Mouse (Mus musculus) mature B cell (primary cell): Measurements from ENCODE around the gene Gps2.

Experiments used
- in situ Hi-C: fragments of 300-500 bp; cut with MboI; formaldehyde crosslinking; loops from 2 replicates; pipeline ENCODE4 v1.14.3; 2019

The Gps2 gene

DNA sequence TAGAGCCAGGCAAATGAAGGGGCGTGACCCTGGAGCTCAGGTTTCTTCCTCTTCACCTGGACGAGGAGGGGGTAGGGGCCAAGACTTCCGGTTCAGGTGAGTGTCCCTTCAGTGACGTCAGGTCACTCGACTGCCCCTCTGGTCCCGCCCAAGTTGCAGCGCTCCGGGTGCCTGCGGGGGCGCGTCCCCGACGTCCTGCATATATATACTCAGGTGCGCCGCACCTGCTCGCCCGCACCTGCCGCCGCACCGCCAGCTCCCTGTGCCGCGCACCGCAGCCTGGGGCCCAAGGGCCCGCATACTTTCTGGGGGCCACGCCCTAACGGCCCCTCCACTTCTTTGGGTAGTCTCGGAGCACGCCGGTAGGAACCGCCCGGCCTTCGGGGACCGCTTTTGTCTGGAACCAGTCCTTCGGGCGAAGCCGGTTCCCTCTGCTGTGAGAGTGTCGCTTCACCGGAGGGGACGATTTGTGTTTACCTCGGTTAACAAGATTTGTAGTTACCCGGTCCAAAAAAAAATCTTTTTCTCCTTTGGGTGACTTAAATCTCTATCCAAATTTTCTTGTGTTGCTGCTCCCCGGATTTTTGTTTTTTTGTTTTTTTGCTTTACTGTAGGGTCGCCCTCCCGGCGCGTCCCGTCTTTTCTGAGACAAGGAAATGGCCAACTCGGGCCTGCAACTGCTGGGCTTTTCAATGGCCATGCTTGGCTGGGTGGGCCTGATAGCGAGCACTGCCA, 51.8 kb downstream of the Gps2 start:
- in situ Hi-C loops = no loop called here
